Mouse (Mus musculus) liver, embryonic 11.5 days (tissue): ENCODE results near the gene Csad. TPM values are rescaled to one million over a fixed set of nuclear protein-coding genes. Genes with fewer than 3 reads are reported as not detected.

Source experiments
- ATAC-seq: fragments of 200-750 bp; cut with Nextera tagmentation; replicated peaks from 2 replicates; pipeline ENCODE4 v1.8.0; 2017; ENCODE audit warnings: moderate number of reproducible peaks, mild to moderate bottlenecking, moderate TSS enrichment, moderate library complexity; ENCODE audit not compliant: low FRiP score
- DNase-seq: peaks from one replicate; pipeline ENCODE4 v3.0.0-alpha.2; 2017; ENCODE audit warnings: low spot score
- H3K27ac ChIP-seq: fragments of 300-500 bp; sonication (generic); 2 replicates; pipeline ENCODE4 v1.5.1; 2014; ENCODE audit warnings: mild to moderate bottlenecking, low read depth, low read length, control low read depth
- H3K27me3 ChIP-seq: fragments of 300-500 bp; sonication (generic); replicated peaks from 2 replicates; pipeline ENCODE4 v1.6.1; 2014; ENCODE audit warnings: low read length, mixed read lengths; ENCODE audit not compliant: control insufficient read depth, insufficient read depth
- H3K36me3 ChIP-seq: fragments of 300-500 bp; sonication (generic); 2 replicates; pipeline ENCODE4 v1.6.1; 2014; ENCODE audit warnings: mild to moderate bottlenecking, low read length, moderate library complexity, mixed read lengths; ENCODE audit not compliant: control insufficient read depth, insufficient read depth
- H3K4me1 ChIP-seq: fragments of 300-500 bp; sonication (generic); replicated peaks from 2 replicates; pipeline ENCODE4 v1.6.1; 2014; ENCODE audit warnings: low read length, mixed read lengths; ENCODE audit not compliant: control insufficient read depth, insufficient read depth
- H3K4me2 ChIP-seq: fragments of 300-500 bp; sonication (generic); 2 replicates; pipeline ENCODE4 v1.6.1; 2014; ENCODE audit warnings: mild to moderate bottlenecking, control low read depth, moderate library complexity
- H3K4me3 ChIP-seq: fragments of 300-500 bp; sonication (generic); 2 replicates; pipeline ENCODE4 v1.5.1; 2014; ENCODE audit warnings: low read depth, low read length, control low read depth
- H3K9ac ChIP-seq: fragments of 300-500 bp; sonication (generic); 2 replicates; pipeline ENCODE4 v1.6.1; 2014; ENCODE audit warnings: low read depth, low read length, control low read depth
- H3K9me3 ChIP-seq: fragments of 300-500 bp; sonication (generic); 2 replicates; pipeline ENCODE4 v1.6.1; 2016; ENCODE audit warnings: low read length, inconsistent platforms, mixed read lengths; ENCODE audit not compliant: control insufficient read depth
- WGBS: fragments of 180-500 bp; shearing (Covaris S2); extraction: QIAGEN DNeasy Blood & Tissue Kit; methylation state at CpG from one replicate; pipeline ENCODE4 v1.1.7; 2014; 5-methylcytosine and 5-hydroxymethylcytosine counted together
- polyA plus RNA-seq: library from polyadenylated mRNA; unstranded; fragments of >200 nt; fragmentation: Nextera tagmentation; extraction: Ambion mirVana; gene quantifications from 2 replicates; pipeline ENCODE4 v1.2.1, GENCODE M21; 2014

Csad gene
- polyA plus RNA-seq, 1 experiment from 2014 or later: 33.3 TPM

DNA sequence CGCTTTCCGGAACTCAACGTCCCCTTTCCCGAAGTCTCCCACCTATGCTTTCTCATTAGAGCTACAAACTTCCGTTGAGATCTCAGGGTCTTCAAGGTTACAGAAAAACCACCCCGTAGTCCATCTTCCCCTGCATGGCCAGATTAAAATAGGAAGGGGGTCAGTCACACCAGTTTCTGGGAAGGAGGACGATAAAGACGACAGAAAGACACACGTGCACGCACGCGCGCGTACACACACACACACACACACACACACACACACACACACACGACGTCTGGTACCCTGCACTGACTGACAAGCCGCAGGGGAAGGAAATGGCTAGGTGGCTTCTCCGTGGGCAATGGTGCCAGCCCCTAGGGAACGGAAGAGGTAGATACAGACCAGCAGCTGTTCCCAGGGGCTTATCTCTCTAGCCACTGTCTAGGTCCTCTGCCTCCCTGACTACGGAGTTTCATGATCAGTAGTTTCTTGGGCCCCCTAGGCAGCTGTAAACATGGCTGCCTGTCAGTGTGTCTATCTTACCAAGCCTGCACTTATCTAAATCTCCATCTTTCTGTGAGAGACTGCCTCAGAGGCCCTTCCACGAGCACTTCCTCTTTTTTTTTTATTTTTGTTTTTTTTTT is 20.6 kb upstream of the Csad start:
- no peaks in the 10 kb centered on the region for H3K9me3 ChIP-seq
- DNase-seq (no peak), ATAC-seq (peak; percentile 88)
- 9% methylated on average over 21 of the region's 21 CpGs for WGBS
- H3K4me3 ChIP-seq: peak overlapping the region; percentile 47
- peaks cover 21% of the 10 kb centered on the region for H3K27me3 ChIP-seq
- 0 out of 2 replicates have a peak overlapping the region, but pooled peaks have one; percentile 20 for H3K9ac ChIP-seq
- no peaks in the 10 kb centered on the region for H3K36me3 ChIP-seq
- peak overlapping the region; percentile 32; the same call in 1 of the 2 replicates for H3K27ac ChIP-seq
- H3K4me1 ChIP-seq: peaks cover 14% of the 10 kb centered on the region
- peak overlapping the region; percentile 96 for H3K4me2 ChIP-seq

DNA sequence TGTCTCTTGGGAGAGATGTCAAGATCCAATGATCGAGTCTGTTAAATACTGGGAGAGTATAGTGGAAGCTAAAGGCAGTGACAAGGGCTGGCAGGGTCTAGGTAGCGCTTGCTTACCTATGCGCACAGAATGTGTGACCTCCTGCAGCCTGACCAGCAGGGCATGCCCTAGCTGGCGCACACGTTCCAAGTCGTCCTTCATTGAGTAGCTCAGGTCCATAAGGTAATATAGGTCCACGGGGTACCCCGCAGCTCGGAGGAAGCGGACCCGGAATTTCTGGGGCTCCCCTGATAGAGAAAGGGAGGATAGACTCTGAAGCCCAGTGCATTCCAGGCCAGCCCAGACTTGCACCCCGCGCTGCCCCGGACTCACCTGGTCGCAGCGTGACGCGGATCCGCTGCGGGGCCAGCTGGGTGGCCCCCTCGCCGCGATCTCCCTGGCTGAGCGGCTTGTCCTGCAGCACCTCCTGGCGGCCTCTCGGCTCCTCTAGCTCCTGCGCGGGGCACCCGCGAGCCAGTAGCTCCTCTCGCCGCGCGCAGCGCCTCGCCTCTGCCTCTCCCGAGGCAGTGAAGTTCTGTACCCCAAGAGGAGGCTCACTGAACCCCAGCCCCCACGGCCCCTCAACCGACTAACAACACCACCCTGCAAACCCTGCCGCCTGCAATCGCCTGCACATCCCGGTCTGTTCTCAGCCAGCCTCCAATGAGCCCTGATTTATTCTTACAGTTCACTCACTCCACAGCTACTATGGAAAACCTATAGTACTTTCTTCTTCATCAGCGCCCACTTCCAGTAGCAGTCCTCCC is 19.9 kb upstream of the Csad start:
- Histone ChIP-seq H3K27me3 (peaks cover 21% of the 10 kb centered on the region), H3K4me3 (peak overlapping the region; percentile 47), H3K4me1 (peaks cover 14% of the 10 kb centered on the region), H3K36me3 (no peaks in the 10 kb centered on the region), H3K9ac (0 out of 2 replicates have a peak overlapping the region, but pooled peaks have one; percentile 20), H3K4me2 (peak overlapping the region; percentile 96), H3K27ac (no peak overlapping the region), H3K9me3 (no peaks in the 10 kb centered on the region)
- ATAC-seq (peak; percentile 80), DNase-seq (peak; percentile 81)
- 4% methylated on average over 43 of the region's 43 CpGs for WGBS

DNA sequence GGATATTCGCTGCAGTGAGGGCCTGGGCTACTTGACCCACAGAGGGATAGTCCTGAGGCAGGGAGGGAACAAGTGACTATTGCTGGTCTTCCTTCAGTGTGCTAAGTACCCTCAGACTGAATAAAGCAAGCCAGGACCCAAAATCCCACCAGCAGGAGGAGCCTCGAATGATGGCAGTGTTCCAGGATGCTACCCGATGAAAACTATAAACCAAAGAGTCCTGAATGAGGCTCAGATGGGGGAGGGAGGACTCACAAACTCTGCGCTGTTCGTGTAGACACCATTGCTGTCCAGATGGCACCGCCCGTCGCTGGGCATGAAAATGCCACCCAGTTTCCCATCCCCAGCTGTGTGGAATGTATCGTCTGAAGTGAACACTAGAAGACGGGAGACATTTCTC is 17.9 kb upstream of the Csad start:
- Histone ChIP-seq H3K36me3 (no peaks in the 10 kb centered on the region), H3K4me1 (peaks cover 14% of the 10 kb centered on the region), H3K27me3 (peaks cover 21% of the 10 kb centered on the region), H3K9ac (no peak overlapping the region), H3K4me3 (no peak overlapping the region), H3K4me2 (no peak overlapping the region), H3K9me3 (no peaks in the 10 kb centered on the region), H3K27ac (no peak overlapping the region)
- ATAC-seq (no peak), DNase-seq (no peak)
- 68% methylated on average over 10 of the region's 10 CpGs for WGBS

DNA sequence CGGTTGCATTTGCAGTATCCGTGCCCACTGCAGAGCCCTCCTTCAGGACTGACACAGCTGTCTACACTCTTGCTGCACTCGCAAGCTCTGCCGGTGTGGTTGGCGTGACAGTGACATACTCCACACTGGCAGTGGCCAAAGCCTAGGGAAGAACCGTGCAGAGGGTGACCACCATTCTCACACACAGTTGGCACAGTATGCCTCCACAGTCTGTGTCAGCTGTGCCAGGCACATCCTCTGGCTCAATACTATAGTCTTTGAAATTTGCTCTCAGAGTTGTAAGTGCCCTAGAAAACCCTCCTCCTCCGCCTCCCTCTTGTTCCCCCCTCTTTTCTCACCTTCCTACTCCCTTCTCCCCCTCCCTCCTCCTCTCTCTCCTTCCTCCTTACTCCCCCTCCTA is 12.8 kb upstream of the Csad start:
- 86% methylated on average over 7 of the region's 7 CpGs for WGBS

DNA sequence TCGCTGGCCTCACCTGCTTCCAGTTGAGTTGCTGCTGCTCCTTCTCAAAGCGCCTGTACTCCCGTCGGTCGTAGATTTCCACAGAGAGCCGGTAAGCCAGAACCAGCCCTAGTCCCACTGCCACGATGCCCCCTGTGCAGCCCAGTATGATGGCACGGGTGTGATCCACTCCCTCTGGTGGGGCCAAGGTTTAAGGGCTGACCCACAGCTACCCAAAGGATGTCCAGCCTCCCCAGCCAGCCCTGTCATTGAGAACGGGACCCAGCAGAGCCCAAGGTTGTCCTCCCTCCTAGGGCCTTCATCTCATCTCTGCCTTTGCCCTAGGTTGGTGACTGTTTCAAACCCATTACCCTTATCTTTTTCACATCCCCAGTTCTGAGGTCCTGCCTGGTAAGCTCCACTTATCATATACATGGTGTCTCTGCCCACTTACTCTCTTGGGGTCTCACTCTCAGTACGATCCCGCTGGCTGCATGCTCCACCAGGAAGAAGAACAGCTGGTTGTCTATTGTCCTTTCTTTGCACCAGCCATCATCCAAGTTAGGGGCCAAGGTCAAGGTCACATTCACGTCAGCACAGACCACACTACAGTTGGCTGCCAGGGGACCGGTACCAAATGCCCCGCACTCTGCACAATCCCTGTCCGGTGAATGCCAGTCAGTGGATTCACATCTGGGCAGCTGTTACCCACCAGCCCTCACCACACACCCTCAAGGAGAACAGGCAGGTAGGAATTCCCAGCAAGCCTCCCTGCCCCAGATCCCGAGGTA is 12.1 kb upstream of the Csad start:
- DNase-seq (no peak), ATAC-seq (no peak)
- H3K36me3 ChIP-seq: peaks cover 27% of the 10 kb centered on the region
- H3K9ac ChIP-seq: no peak overlapping the region
- no peaks in the 10 kb centered on the region for H3K9me3 ChIP-seq
- H3K4me1 ChIP-seq: no peaks in the 10 kb centered on the region
- H3K27me3 ChIP-seq: no peaks in the 10 kb centered on the region
- H3K27ac ChIP-seq: no peak overlapping the region
- no peak overlapping the region for H3K4me2 ChIP-seq
- no peak overlapping the region for H3K4me3 ChIP-seq
- WGBS: 84% methylated on average over 16 of the region's 16 CpGs

More for the DNA sequence above, 12.8 kb upstream of the Csad start:
- H3K27me3 ChIP-seq: peaks cover 5% of the 10 kb centered on the region; the same call in 1 of the 2 replicates
- H3K27ac ChIP-seq: no peak overlapping the region
- ATAC-seq (no peak; the same call in 1 of the 2 replicates), DNase-seq (no peak)
- peaks cover 25% of the 10 kb centered on the region for H3K36me3 ChIP-seq
- no peak overlapping the region for H3K4me2 ChIP-seq
- H3K9ac ChIP-seq: no peak overlapping the region
- H3K4me3 ChIP-seq: no peak overlapping the region
- H3K4me1 ChIP-seq: no peaks in the 10 kb centered on the region
- no peaks in the 10 kb centered on the region for H3K9me3 ChIP-seq

DNA sequence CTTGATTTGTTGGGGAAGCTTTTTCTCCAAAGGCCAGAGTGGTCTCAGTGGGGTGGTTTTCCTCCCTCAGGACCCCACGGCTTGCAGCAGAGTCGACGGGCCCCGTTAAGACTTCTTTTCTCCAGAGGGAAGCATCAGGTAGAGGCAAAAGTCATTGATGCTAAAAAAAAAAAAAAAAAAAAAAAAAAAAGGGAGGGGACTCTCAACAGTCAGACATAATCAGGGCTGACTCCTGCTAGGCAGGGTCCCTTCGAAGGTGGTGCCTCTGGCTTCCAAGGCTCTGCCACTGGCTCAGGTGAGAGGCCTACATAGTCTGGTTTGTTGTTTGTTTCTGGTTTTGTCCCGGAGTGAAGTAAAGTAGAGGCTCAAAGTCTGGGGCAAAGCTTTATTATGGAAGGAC is 11.1 kb upstream of the Csad start:
- 77% methylated on average over 6 of the region's 6 CpGs for WGBS
- Histone ChIP-seq H3K4me2 (no peak overlapping the region), H3K4me1 (no peaks in the 10 kb centered on the region), H3K9ac (no peak overlapping the region), H3K27ac (no peak overlapping the region), H3K27me3 (no peaks in the 10 kb centered on the region), H3K36me3 (peaks cover 31% of the 10 kb centered on the region), H3K4me3 (no peak overlapping the region), H3K9me3 (no peaks in the 10 kb centered on the region)
- ATAC-seq (no peak), DNase-seq (no peak)

DNA sequence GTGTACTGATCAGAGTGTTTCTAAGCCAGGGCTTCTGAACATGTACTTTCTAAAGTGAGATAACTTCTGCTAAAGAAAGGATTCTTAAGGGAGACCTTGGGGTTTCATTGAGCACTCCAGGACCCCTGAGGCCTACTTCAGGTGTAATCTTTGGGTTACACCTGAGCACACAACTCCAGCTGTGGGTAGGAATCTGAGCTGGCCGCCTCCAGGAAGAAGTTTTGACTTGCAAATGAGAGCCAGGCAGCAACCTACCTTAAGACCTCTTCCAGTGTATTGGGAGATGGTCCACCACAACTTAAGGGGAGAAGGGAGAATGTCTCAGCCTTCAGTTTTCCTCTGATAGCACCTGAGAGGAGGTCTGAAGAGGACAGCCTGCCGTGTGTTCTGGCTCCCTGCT is 9.6 kb upstream of the Csad start:
- DNase-seq (no peak), ATAC-seq (no peak)
- 57% methylated on average over 2 of the region's 2 CpGs for WGBS
- H3K9ac ChIP-seq: no peak overlapping the region
- H3K9me3 ChIP-seq: no peaks in the 10 kb centered on the region
- H3K27me3 ChIP-seq: no peaks in the 10 kb centered on the region
- peaks cover 37% of the 10 kb centered on the region for H3K36me3 ChIP-seq
- H3K4me2 ChIP-seq: no peak overlapping the region
- no peak overlapping the region for H3K4me3 ChIP-seq
- H3K27ac ChIP-seq: no peak overlapping the region
- no peaks in the 10 kb centered on the region for H3K4me1 ChIP-seq

DNA sequence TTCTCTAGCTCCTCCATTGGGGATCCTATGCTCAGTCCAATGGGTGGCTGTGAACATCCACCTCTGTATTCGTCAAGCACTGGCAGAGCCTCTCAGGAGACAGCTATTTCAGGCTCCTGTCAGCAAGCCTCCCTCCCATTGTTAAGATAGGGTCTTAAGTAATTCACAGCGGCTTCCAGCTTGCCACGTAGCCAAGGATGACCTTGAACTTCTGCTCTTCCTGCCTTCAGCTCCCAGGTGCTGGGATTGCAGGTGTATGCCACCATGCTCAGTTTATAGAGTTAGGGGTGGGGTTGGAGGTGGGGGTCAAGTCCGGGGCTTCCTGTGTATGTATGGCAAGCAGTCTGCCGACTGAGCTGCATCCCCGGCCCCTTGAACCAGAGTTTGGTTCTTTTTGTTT is 7.4 kb upstream of the Csad start:
- no peaks in the 10 kb centered on the region for H3K9me3 ChIP-seq
- no peak for ATAC-seq
- no peak overlapping the region for H3K4me2 ChIP-seq
- peaks cover 49% of the 10 kb centered on the region for H3K36me3 ChIP-seq
- H3K27me3 ChIP-seq: no peaks in the 10 kb centered on the region
- H3K9ac ChIP-seq: no peak overlapping the region
- no peak overlapping the region for H3K4me3 ChIP-seq
- H3K4me1 ChIP-seq: peaks cover 11% of the 10 kb centered on the region
- DNase-seq: no peak
- 84% methylated on average over 6 of the region's 6 CpGs for WGBS
- no peak overlapping the region for H3K27ac ChIP-seq
